15 mouse cellular contexts compared by ENCODE assay signal in the genomic region with DNA sequence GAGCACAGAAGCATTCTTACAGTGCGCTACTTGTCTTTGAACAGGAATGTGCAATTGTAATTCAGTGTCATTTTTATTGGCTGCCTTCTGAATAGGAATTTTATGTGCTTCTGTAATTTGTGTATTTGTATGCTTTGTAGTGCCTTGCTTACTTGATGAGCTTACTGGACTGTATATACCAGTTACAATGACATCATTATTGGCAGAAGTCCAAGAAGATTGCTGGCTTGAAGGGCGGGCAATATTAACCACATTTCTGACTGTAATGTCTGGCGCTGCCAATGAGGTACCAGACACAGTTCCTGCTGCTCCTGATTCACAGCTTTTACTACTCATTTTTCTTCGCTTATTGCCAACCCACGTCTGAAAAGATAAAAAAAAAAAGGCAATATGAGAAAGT. TPM values are rescaled to one million over a fixed set of nuclear protein-coding genes. Genes with fewer than 3 reads are reported as not detected.
DNase-seq lines count a peak whose midpoint lies in the region; ATAC-seq and TF ChIP-seq lines count a peak whose summit lies in the region.
"Had no signal": no experiment of that assay in that cellular context is flagged by ENCODE, and none has a peak within 500 bp of the region (broad histone marks: within the 10 kb centered on the region; RNA-seq: fewer than 3 reads in every experiment).

No protein-coding gene starts in this region.

- H3K4me3 ChIP-seq in hindbrain, embryonic 14.5 days (replicated peaks; ENCODE audit: low read length): no peak overlapping the region
- no peak overlapping the region for H3K4me3 ChIP-seq in hindbrain, embryonic 16.5 days (ENCODE audit: low read length)
- H3K4me3 ChIP-seq in midbrain, postnatal 0 days (ENCODE audit: low read depth, low read length): no peak overlapping the region
- H3K4me3 ChIP-seq in midbrain, embryonic 15.5 days: no peak overlapping the region
- H3K4me3 ChIP-seq: erythroblast, embryonic 14.5 days; heart, embryonic 13.5 days; myocyte had no signal

- H3K4me1 ChIP-seq in hindbrain, embryonic 14.5 days (replicated peaks; ENCODE audit: control insufficient read depth, insufficient read depth, low read length): no peaks in the 10 kb centered on the region
- H3K4me1 ChIP-seq in hindbrain, embryonic 16.5 days (ENCODE audit: control insufficient read depth, insufficient read depth, low read depth, low read length): no peaks in the 10 kb centered on the region
- no peaks in the 10 kb centered on the region for H3K4me1 ChIP-seq in midbrain, postnatal 0 days (ENCODE audit: insufficient read depth, low read length)
- H3K4me1 ChIP-seq in midbrain, embryonic 15.5 days: no peaks in the 10 kb centered on the region
- H3K4me1 ChIP-seq: heart, embryonic 13.5 days had no signal

- no peak for TF ChIP-seq CTCF in midbrain, postnatal 0 days (IDR thresholded peaks at IDR 0.05)

- H3K9ac ChIP-seq in hindbrain, embryonic 14.5 days: no peak overlapping the region
- no peak overlapping the region for H3K9ac ChIP-seq in hindbrain, embryonic 16.5 days (ENCODE audit: low read depth, low read length)
- H3K9ac ChIP-seq in midbrain, postnatal 0 days (replicated peaks; ENCODE audit: low read length, poor library complexity, severe bottlenecking): no peak overlapping the region
- H3K9ac ChIP-seq in midbrain, embryonic 15.5 days: no peak overlapping the region
- H3K9ac ChIP-seq: heart, embryonic 13.5 days had no signal

- no peak overlapping the region for H3K27ac ChIP-seq in hindbrain, embryonic 14.5 days
- no peak overlapping the region for H3K27ac ChIP-seq in hindbrain, embryonic 16.5 days (ENCODE audit: low read depth, low read length)
- no peak overlapping the region for H3K27ac ChIP-seq in midbrain, postnatal 0 days (ENCODE audit: low read depth, low read length)
- H3K27ac ChIP-seq in midbrain, embryonic 15.5 days: no peak overlapping the region
- H3K27ac ChIP-seq: heart, embryonic 13.5 days had no signal

- no peak for ATAC-seq in hindbrain, embryonic 14.5 days (ENCODE audit: low FRiP score)
- no peak for ATAC-seq in hindbrain, embryonic 16.5 days
- no peak for ATAC-seq in midbrain, postnatal 0 days (ENCODE audit: low FRiP score)
- ATAC-seq in midbrain, embryonic 15.5 days (replicated peaks): no peak
- ATAC-seq in megakaryocyte progenitor cell, adult 5-6 weeks (replicated peaks; ENCODE audit: poor library complexity): 0 out of 2 replicates have a peak, but pooled peaks have one; percentile 37
- ATAC-seq: Patski had no signal

- 64% methylated on average over 5 of the region's 5 CpGs for WGBS in hindbrain, embryonic 14.5 days
- WGBS in hindbrain, embryonic 16.5 days: 57% methylated on average over 5 of the region's 5 CpGs
- WGBS in midbrain, postnatal 0 days: 76% methylated on average over 5 of the region's 5 CpGs
- WGBS in midbrain, embryonic 15.5 days: 66% methylated on average over 5 of the region's 5 CpGs

- H3K36me3 ChIP-seq in hindbrain, embryonic 14.5 days (replicated peaks; ENCODE audit: control insufficient read depth, insufficient read depth): no peaks in the 10 kb centered on the region
- H3K36me3 ChIP-seq in hindbrain, embryonic 16.5 days (ENCODE audit: control insufficient read depth, insufficient read depth, low read length): no peaks in the 10 kb centered on the region
- H3K36me3 ChIP-seq in midbrain, postnatal 0 days (ENCODE audit: insufficient read depth, low read length): no peaks in the 10 kb centered on the region
- no peaks in the 10 kb centered on the region for H3K36me3 ChIP-seq in midbrain, embryonic 15.5 days (replicated peaks)
- H3K36me3 ChIP-seq: heart, embryonic 13.5 days had no signal

- no peaks in the 10 kb centered on the region for H3K9me3 ChIP-seq in hindbrain, embryonic 14.5 days (ENCODE audit: control insufficient read depth, low read length)
- no peaks in the 10 kb centered on the region for H3K9me3 ChIP-seq in hindbrain, embryonic 16.5 days (ENCODE audit: control insufficient read depth, low read length)
- no peaks in the 10 kb centered on the region for H3K9me3 ChIP-seq in midbrain, postnatal 0 days (ENCODE audit: low read length)
- H3K9me3 ChIP-seq in midbrain, embryonic 15.5 days: no peaks in the 10 kb centered on the region
- H3K9me3 ChIP-seq: heart, embryonic 13.5 days had no signal

- DNase-seq in hindbrain, embryonic 14.5 days (ENCODE audit: low spot score): peak; percentile 26
- DNase-seq in midbrain, postnatal 0 days (ENCODE audit: low spot score): peak; percentile 60
- peak; percentile 3 for DNase-seq in NIH3T3 (ENCODE audit: low read depth)
- no peak for DNase-seq in frontal cortex, adult 2 months (ENCODE audit: extremely low spot score in 1 of 2, low spot score in 1 of 2)
- DNase-seq: cerebellum, adult 8-10 months; heart, postnatal 4 days; kidney, postnatal 10 days; thymus, adult 18-20 months had no signal

- no peak overlapping the region for H3K4me2 ChIP-seq in hindbrain, embryonic 14.5 days (replicated peaks)
- no peak overlapping the region for H3K4me2 ChIP-seq in hindbrain, embryonic 16.5 days (ENCODE audit: low read length)
- no peak overlapping the region for H3K4me2 ChIP-seq in midbrain, postnatal 0 days (ENCODE audit: low read depth, low read length, poor library complexity, severe bottlenecking)
- no peak overlapping the region for H3K4me2 ChIP-seq in midbrain, embryonic 15.5 days
- H3K4me2 ChIP-seq: heart, embryonic 13.5 days had no signal

- no peaks in the 10 kb centered on the region for H3K27me3 ChIP-seq in hindbrain, embryonic 14.5 days (ENCODE audit: control insufficient read depth, insufficient read depth, low read length)
- H3K27me3 ChIP-seq in hindbrain, embryonic 16.5 days (replicated peaks; ENCODE audit: control insufficient read depth, insufficient read depth, low read length): no peaks in the 10 kb centered on the region
- H3K27me3 ChIP-seq in midbrain, postnatal 0 days (ENCODE audit: insufficient read depth, low read length): no peaks in the 10 kb centered on the region
- H3K27me3 ChIP-seq in midbrain, embryonic 15.5 days (replicated peaks): no peaks in the 10 kb centered on the region
- H3K27me3 ChIP-seq: heart, embryonic 13.5 days had no signal

RNA-seq across cellular contexts. Expression of a gene that starts 36.5 kb away (rescaled TPM):
- 2.2 and 2.8 TPM in 2 replicates for polyA plus RNA-seq in hindbrain, embryonic 14.5 days (2014; fragmentation: Nextera tagmentation; extraction: Ambion mirVana)
- polyA plus RNA-seq in hindbrain, embryonic 16.5 days (2015; fragmentation: Nextera tagmentation; extraction: Ambion mirVana): 1.4 and 1.5 TPM in 2 replicates
- total RNA-seq in midbrain, postnatal 0 days (2014; rRNA removed): 2.2 and 4.2 TPM in 2 replicates
- polyA plus RNA-seq in midbrain, postnatal 0 days (2015; fragmentation: Nextera tagmentation; extraction: Ambion mirVana): 0.93 and 1.0 TPM in 2 replicates
- 1.6 TPM in 2 replicates for polyA plus RNA-seq in midbrain, embryonic 15.5 days (2015; fragmentation: Nextera tagmentation; extraction: Ambion mirVana)
- total RNA-seq in megakaryocyte progenitor cell, adult 5-6 weeks (2015): 0.10 TPM in 2 replicates
- 0.12 and 0.14 TPM in 2 replicates for total RNA-seq in megakaryocyte progenitor cell, adult 5-6 weeks (2017)
- polyA plus RNA-seq in frontal cortex, adult 2 months (2012; rRNA removed): 4.1 and 4.8 TPM in 2 replicates
- polyA plus RNA-seq: erythroblast, embryonic 14.5 days; myocyte; Patski had no signal

Comparison
In these comparisons a context has a peak if more than half of its experiments do, and no peak if none do; other contexts are left out.
1. DNase-seq: peak in hindbrain, embryonic 14.5 days (single experiment), midbrain, postnatal 0 days (single experiment) and NIH3T3 (single experiment); none in frontal cortex, adult 2 months (0 of 2).